Mouse (Mus musculus) liver, postnatal 0 days (tissue): ENCODE data around the gene Mat2a. TPM values are rescaled to one million over a fixed set of nuclear protein-coding genes. Genes with fewer than 3 reads are reported as not detected.
A peak's percentile ranks its signal among the peaks of the same experiment; 100 is the strongest.
"Not testable (repeated sequence)": the region's sequence is repeated elsewhere in the genome, so short reads cannot be mapped to it uniquely, and the experiment has no call there.

ENCODE experiments used
- ATAC-seq: fragments of 200-750 bp; cut with Nextera tagmentation; 2 replicates; pipeline ENCODE4 v1.8.0; 2017; ENCODE audit warnings: mild to moderate bottlenecking, moderate library complexity
- DNase-seq: peaks from one replicate; pipeline ENCODE4 v3.0.0-alpha.2; 2016
- H3K27ac ChIP-seq: fragments of 300-500 bp; sonication (generic); 2 replicates; pipeline ENCODE4 v1.5.1; 2014; ENCODE audit warnings: antibody characterized with exemption, moderate library complexity, mild to moderate bottlenecking, low read depth
- H3K27me3 ChIP-seq: fragments of 300-500 bp; sonication (generic); 2 replicates; pipeline ENCODE4 v1.6.1; 2014; ENCODE audit warnings: low read length, control low read depth, mixed read lengths; ENCODE audit not compliant: insufficient read depth
- H3K36me3 ChIP-seq: fragments of 300-500 bp; sonication (generic); replicated peaks from 2 replicates; pipeline ENCODE4 v1.6.1; 2014; ENCODE audit warnings: mild to moderate bottlenecking, control low read depth, low read length, moderate library complexity, mixed read lengths; ENCODE audit not compliant: insufficient read depth
- H3K4me1 ChIP-seq: fragments of 300-500 bp; sonication (generic); 2 replicates; pipeline ENCODE4 v1.6.1; 2014; ENCODE audit warnings: antibody characterized with exemption, mild to moderate bottlenecking, control low read depth; ENCODE audit not compliant: insufficient read depth
- H3K4me2 ChIP-seq: fragments of 300-500 bp; sonication (generic); 2 replicates; pipeline ENCODE4 v1.6.1; 2014; ENCODE audit warnings: low read depth, mild to moderate bottlenecking, low read length, moderate library complexity, mixed read lengths
- H3K4me3 ChIP-seq: fragments of 300-500 bp; sonication (generic); 2 replicates; pipeline ENCODE4 v1.5.1; 2014; ENCODE audit warnings: low read depth, low read length
- H3K9ac ChIP-seq: fragments of 300-500 bp; sonication (generic); replicated peaks from 2 replicates; pipeline ENCODE4 v1.6.1; 2014; ENCODE audit warnings: mild to moderate bottlenecking, moderate library complexity
- H3K9me3 ChIP-seq: fragments of 300-500 bp; sonication (generic); 2 replicates; pipeline ENCODE4 v1.6.1; 2016; ENCODE audit warnings: mild to moderate bottlenecking, control low read depth, low read length, mixed read lengths
- CTCF ChIP-seq: sonication (generic); IDR thresholded peaks from 2 replicates; pipeline ENCODE4 v1.5.1; 2016; ENCODE audit warnings: antibody characterized with exemption, low read depth
- EP300 ChIP-seq: IDR thresholded peaks from 2 replicates; pipeline ENCODE4 v1.6.1; 2016; ENCODE audit warnings: antibody characterized with exemption, low read depth, mild to moderate bottlenecking
- WGBS: fragments of 180-500 bp; shearing (Covaris S2); extraction: QIAGEN DNeasy Blood & Tissue Kit; methylation state at CpG from one replicate; pipeline ENCODE4 v1.1.7; 2014; ENCODE audit not compliant: insufficient replicate concordance; 5-methylcytosine and 5-hydroxymethylcytosine counted together
- polyA plus RNA-seq: library from polyadenylated mRNA; unstranded; fragments of >200 nt; fragmentation: Nextera tagmentation; extraction: Ambion mirVana; gene quantifications from 2 replicates; pipeline ENCODE4 v1.2.1, GENCODE M21; 2015

Mat2a gene
- polyA plus RNA-seq, 1 experiment from 2014 or later: 138 TPM

- no peak for ATAC-seq
Measured at GRCm38 (mm10) chr6:72456567-72456966, 17.2 kb upstream of the Mat2a start.

GRCm38 (mm10) chr6:72454833-72455373 lies 15.5 kb upstream of the Mat2a start:
- TF ChIP-seq EP300 (no peak), CTCF (no peak)
- Histone ChIP-seq H3K36me3 (no peaks in the 10 kb centered on the region), H3K27me3 (no peaks in the 10 kb centered on the region), H3K9me3 (no peaks in the 10 kb centered on the region), H3K4me1 (peaks cover 13% of the 10 kb centered on the region), H3K4me2 (no peak overlapping the region), H3K9ac (no peak overlapping the region), H3K27ac (no peak overlapping the region), H3K4me3 (no peak overlapping the region)
- 82% methylated on average over 7 of the region's 7 CpGs for WGBS
- no peak for ATAC-seq
- DNase-seq: no peak

More at GRCm38 (mm10) chr6:72456567-72456966, 17.2 kb upstream of the Mat2a start:
- WGBS: 62% methylated on average over 4 of the region's 4 CpGs
- Histone ChIP-seq H3K9ac (no peak overlapping the region), H3K9me3 (no peaks in the 10 kb centered on the region), H3K36me3 (no peaks in the 10 kb centered on the region), H3K4me3 (no peak overlapping the region), H3K4me1 (peaks cover 16% of the 10 kb centered on the region), H3K27ac (no peak overlapping the region), H3K4me2 (no peak overlapping the region), H3K27me3 (no peaks in the 10 kb centered on the region)
- TF ChIP-seq CTCF: no peak
- TF ChIP-seq EP300: no peak
- DNase-seq: no peak

GRCm38 (mm10) chr6:72454072-72454746 lies 14.9 kb upstream of the Mat2a start:
- Histone ChIP-seq H3K27ac (no peak overlapping the region), H3K36me3 (no peaks in the 10 kb centered on the region), H3K9ac (no peak overlapping the region), H3K9me3 (no peaks in the 10 kb centered on the region), H3K27me3 (no peaks in the 10 kb centered on the region), H3K4me3 (no peak overlapping the region), H3K4me1 (peaks cover 9% of the 10 kb centered on the region), H3K4me2 (no peak overlapping the region)
- ATAC-seq (peak; percentile 64), DNase-seq (no peak)
- WGBS: 62% methylated on average over 7 of the region's 7 CpGs
- TF ChIP-seq EP300 (peak; percentile 78), CTCF (no peak)

GRCm38 (mm10) chr6:72453578-72453977 lies 14.2 kb upstream of the Mat2a start:
- Histone ChIP-seq H3K27ac (no peak overlapping the region), H3K36me3 (no peaks in the 10 kb centered on the region), H3K9me3 (no peaks in the 10 kb centered on the region), H3K9ac (no peak overlapping the region), H3K4me1 (peaks cover 6% of the 10 kb centered on the region; the same call in 1 of the 2 replicates), H3K27me3 (no peaks in the 10 kb centered on the region), H3K4me3 (no peak overlapping the region), H3K4me2 (no peak overlapping the region)
- 88% methylated on average over 3 of the region's 3 CpGs for WGBS
- ATAC-seq: no peak
- TF ChIP-seq EP300 (no peak), CTCF (no peak)
- no peak for DNase-seq

GRCm38 (mm10) chr6:72452329-72452728 lies 13.0 kb upstream of the Mat2a start:
- ATAC-seq (no peak), DNase-seq (no peak)
- 90% methylated on average over 2 of the region's 2 CpGs for WGBS
- Histone ChIP-seq H3K4me3 (no peak overlapping the region), H3K4me2 (no peak overlapping the region), H3K36me3 (no peaks in the 10 kb centered on the region), H3K9me3 (no peaks in the 10 kb centered on the region), H3K9ac (no peak overlapping the region), H3K4me1 (peaks cover 6% of the 10 kb centered on the region; the same call in 1 of the 2 replicates), H3K27me3 (no peaks in the 10 kb centered on the region), H3K27ac (no peak overlapping the region)
- TF ChIP-seq EP300 (no peak), CTCF (no peak)

- H3K27me3 ChIP-seq, H3K4me3 ChIP-seq, H3K4me2 ChIP-seq, H3K9me3 ChIP-seq, H3K4me1 ChIP-seq, H3K27ac ChIP-seq, H3K36me3 ChIP-seq, DNase-seq, ATAC-seq, H3K9ac ChIP-seq: not testable (repeated sequence)
- WGBS: 73% methylated on average over 2 of the region's 2 CpGs
Measured at GRCm38 (mm10) chr6:72451778-72452177, 12.4 kb upstream of the Mat2a start.
